Mouse (Mus musculus) limb, embryonic 11.5 days (tissue): ENCODE data around the gene Slfn5. TPM values are rescaled to one million over a fixed set of nuclear protein-coding genes. Genes with fewer than 3 reads are reported as not detected.

Experiments used
- ATAC-seq: fragments of 200-750 bp; cut with Nextera tagmentation; 2 replicates; pipeline ENCODE4 v1.8.0; 2017; ENCODE audit warnings: low read depth; ENCODE audit not compliant: insufficient number of reproducible peaks, low FRiP score, low TSS enrichment
- DNase-seq: peaks from one replicate; pipeline ENCODE4 v3.0.0-alpha.2; 2015; ENCODE audit warnings: low spot score
- H3K27ac ChIP-seq: fragments of 300-500 bp; sonication (generic); replicated peaks from 2 replicates; pipeline ENCODE4 v1.5.1; 2014; ENCODE audit warnings: low read depth, mild to moderate bottlenecking, low read length
- H3K27me3 ChIP-seq: fragments of 300-500 bp; sonication (generic); 2 replicates; pipeline ENCODE4 v1.6.1; 2014; ENCODE audit warnings: mild to moderate bottlenecking, low read length, mixed read lengths; ENCODE audit not compliant: control insufficient read depth, insufficient read depth
- H3K36me3 ChIP-seq: fragments of 300-500 bp; sonication (generic); 2 replicates; pipeline ENCODE4 v1.6.1; 2014; ENCODE audit warnings: mild to moderate bottlenecking, low read length, moderate library complexity, mixed read lengths; ENCODE audit not compliant: control insufficient read depth, insufficient read depth
- H3K4me1 ChIP-seq: fragments of 300-500 bp; sonication (generic); 2 replicates; pipeline ENCODE4 v1.6.1; 2014; ENCODE audit warnings: low read length, mixed read lengths; ENCODE audit not compliant: control insufficient read depth, insufficient read depth
- H3K4me2 ChIP-seq: fragments of 300-500 bp; sonication (generic); 2 replicates; pipeline ENCODE4 v1.6.1; 2014; ENCODE audit warnings: low read depth, mild to moderate bottlenecking, moderate library complexity; ENCODE audit not compliant: severe bottlenecking
- H3K4me3 ChIP-seq: fragments of 300-500 bp; sonication (generic); 2 replicates; pipeline ENCODE4 v1.5.1; 2014; ENCODE audit warnings: low read depth, low read length
- H3K9ac ChIP-seq: fragments of 300-500 bp; sonication (generic); 2 replicates; pipeline ENCODE4 v1.6.1; 2014; ENCODE audit warnings: mild to moderate bottlenecking, low read length
- H3K9me3 ChIP-seq: fragments of 300-500 bp; sonication (generic); 2 replicates; pipeline ENCODE4 v1.6.1; 2016; ENCODE audit warnings: low read length; ENCODE audit not compliant: control insufficient read depth
- WGBS: fragments of 180-500 bp; shearing (Covaris S2); extraction: QIAGEN DNeasy Blood & Tissue Kit; methylation state at CpG from one replicate; pipeline ENCODE4 v1.1.7; 2014; 5-methylcytosine and 5-hydroxymethylcytosine counted together
- polyA plus RNA-seq: library from polyadenylated mRNA; unstranded; fragments of >200 nt; fragmentation: Nextera tagmentation; extraction: Ambion mirVana; gene quantifications from 2 replicates; pipeline ENCODE4 v1.2.1, GENCODE M21; 2014

The Slfn5 gene
- polyA plus RNA-seq, 1 experiment from 2014 or later = 0.55 TPM

DNA sequence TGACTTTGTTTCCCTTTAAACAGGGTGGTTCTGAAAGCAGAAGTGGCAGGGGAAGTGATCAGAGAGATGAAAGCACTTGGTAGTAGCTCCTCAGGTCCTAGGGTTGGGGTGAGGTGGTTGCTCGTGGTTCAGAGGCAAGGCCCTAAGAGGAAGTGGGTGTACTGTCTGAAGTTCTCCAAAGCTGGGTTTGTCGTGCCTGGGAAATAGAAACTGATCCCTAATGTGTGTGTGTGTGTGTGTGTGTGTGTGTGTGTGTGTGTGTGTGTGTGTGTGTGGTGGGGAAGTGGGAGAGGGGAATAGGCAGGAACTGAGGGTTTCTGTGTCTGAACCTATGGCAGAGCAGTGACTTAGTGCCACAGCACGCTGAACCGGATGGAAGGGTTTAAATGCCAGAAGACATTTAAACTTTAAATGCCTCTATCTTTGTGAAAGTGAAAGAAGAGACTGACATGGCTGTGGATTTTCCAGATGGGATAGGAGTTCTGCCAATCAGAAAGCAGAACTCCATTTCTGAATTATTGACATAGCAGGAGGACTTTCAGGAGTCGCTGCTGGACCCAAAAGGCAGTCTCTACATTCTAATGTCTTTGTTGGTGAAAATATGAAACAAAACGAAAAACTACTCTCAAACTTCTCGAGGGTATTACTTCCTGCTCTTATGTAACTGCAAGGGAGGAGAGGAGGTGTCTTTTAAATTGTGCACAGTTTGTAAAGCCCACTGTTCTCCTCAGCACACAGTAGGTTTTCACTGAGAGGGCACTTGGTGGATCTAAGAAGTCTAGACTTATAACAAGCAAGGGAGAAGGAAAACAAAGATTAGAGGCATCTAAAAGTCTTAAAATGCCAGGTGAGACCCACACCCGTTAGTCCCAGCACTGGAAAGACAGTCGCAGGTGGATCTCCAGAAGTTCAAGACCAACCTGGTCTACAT is 1.7 kb downstream of the Slfn5 start:
- H3K4me3 ChIP-seq = no peak overlapping the region
- no peak overlapping the region for H3K27ac ChIP-seq
- H3K9ac ChIP-seq = no peak overlapping the region
- H3K4me1 ChIP-seq = no peaks in the 10 kb centered on the region
- no peaks in the 10 kb centered on the region for H3K36me3 ChIP-seq
- WGBS = 67% methylated on average over 9 of the region's 9 CpGs
- no peaks in the 10 kb centered on the region for H3K9me3 ChIP-seq
- ATAC-seq (no peak), DNase-seq (no peak)
- H3K27me3 ChIP-seq = peaks cover 31% of the 10 kb centered on the region
- H3K4me2 ChIP-seq = no peak overlapping the region

DNA sequence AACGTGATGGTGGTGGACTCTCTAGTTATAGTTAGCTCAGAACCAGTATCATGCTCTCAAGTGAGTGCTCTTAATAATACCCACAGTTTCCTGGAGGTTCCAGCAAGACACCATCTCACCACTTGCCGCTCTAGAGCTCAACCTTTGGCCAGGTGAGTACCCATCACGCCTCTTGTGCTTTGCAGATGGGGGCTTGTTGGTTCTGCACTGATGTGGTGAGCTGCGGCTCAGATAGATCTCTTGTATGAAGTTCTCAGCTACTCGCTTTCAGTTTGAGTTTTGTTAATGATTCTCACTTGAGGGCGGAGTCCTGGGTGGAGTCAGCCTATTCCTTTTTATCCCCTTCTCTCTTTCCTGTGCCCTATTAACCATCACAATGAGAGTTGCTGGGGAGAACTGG is 3.5 kb downstream of the Slfn5 start:
- Histone ChIP-seq H3K4me3 (no peak overlapping the region), H3K9ac (no peak overlapping the region), H3K4me2 (no peak overlapping the region), H3K9me3 (no peaks in the 10 kb centered on the region), H3K27ac (no peak overlapping the region), H3K36me3 (no peaks in the 10 kb centered on the region), H3K4me1 (no peaks in the 10 kb centered on the region), H3K27me3 (peaks cover 28% of the 10 kb centered on the region)
- DNase-seq (no peak), ATAC-seq (no peak)
- WGBS = 78% methylated on average over 6 of the region's 6 CpGs

DNA sequence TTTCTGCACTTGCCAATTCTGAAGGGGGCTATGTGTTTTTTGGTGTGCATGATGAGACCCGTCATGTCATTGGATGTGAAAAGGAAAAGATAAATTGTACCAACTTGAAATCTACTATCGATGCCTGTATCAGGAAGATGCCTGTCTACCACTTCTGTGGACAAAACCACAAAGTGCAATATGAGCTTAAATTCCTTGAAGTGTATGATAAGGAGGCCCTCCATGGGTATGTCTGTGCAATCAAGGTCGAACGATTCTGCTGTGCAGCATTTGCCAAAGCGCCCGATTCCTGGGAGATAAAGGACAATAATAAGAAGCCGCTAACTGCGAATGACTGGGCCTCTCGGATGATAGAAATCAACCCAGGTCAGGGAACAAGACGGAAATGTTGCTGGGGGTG is 5.8 kb downstream of the Slfn5 start:
- no peaks in the 10 kb centered on the region for H3K9me3 ChIP-seq
- no peaks in the 10 kb centered on the region for H3K4me1 ChIP-seq
- DNase-seq = no peak
- H3K9ac ChIP-seq = no peak overlapping the region
- no peak overlapping the region for H3K4me2 ChIP-seq
- ATAC-seq = no peak
- WGBS = 85% methylated on average over 10 of the region's 10 CpGs
- H3K27me3 ChIP-seq = peaks cover 15% of the 10 kb centered on the region
- H3K36me3 ChIP-seq = no peaks in the 10 kb centered on the region
- H3K4me3 ChIP-seq = no peak overlapping the region
- no peak overlapping the region for H3K27ac ChIP-seq

DNA sequence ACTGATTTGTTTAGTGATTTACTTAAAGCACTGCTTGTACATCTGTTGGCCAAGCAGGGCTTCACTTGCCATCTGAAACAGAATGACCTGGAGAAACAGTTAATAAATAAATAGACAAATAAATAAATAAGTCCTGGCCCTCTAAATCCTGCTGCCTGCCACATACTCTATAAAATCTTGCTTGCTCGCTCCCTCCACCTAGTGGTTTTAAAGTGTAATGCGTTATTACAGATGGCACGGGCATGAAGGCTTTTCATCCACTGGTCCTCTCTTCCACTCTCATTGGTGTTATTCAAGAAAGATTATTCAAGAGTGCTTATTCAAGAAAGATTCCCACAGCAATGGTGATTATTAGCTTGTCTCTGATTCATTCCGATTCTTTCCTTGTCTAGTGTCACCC is 8.5 kb downstream of the Slfn5 start:
- DNase-seq = peak; percentile 35
- no peak overlapping the region for H3K9ac ChIP-seq

DNA sequence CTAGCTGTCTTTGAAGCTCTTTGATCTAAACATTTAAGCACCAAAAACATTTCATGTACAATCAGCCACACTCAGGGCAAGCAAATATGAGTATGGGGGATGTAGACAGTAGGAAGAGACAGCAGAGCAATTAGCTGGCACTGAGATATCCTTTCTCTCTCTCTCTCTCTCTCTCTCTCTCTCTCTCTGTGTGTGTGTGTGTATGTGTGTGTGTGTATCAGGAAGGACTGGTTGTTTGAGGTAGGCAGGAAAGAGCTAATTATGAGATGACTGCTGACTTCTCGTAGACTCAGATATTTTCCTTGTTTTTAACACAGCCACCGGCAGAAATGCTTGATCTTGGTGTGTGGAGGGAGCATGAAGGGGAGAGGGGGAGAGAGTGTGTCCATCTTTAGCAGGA is 10.6 kb downstream of the Slfn5 start:
- 77% methylated on average over 2 of the region's 2 CpGs for WGBS
- Histone ChIP-seq H3K27ac (no peak overlapping the region), H3K4me2 (no peak overlapping the region), H3K27me3 (no peaks in the 10 kb centered on the region), H3K9me3 (no peaks in the 10 kb centered on the region), H3K9ac (no peak overlapping the region), H3K4me3 (no peak overlapping the region), H3K4me1 (no peaks in the 10 kb centered on the region), H3K36me3 (no peaks in the 10 kb centered on the region)
- no peak for ATAC-seq
- DNase-seq = no peak

More for the DNA sequence above, 8.5 kb downstream of the Slfn5 start:
- 21% methylated on average over 4 of the region's 4 CpGs for WGBS
- Histone ChIP-seq H3K4me1 (no peaks in the 10 kb centered on the region), H3K4me2 (no peak overlapping the region), H3K9me3 (no peaks in the 10 kb centered on the region), H3K27ac (no peak overlapping the region), H3K4me3 (no peak overlapping the region), H3K27me3 (no peaks in the 10 kb centered on the region), H3K36me3 (no peaks in the 10 kb centered on the region)
- no peak for ATAC-seq

DNA sequence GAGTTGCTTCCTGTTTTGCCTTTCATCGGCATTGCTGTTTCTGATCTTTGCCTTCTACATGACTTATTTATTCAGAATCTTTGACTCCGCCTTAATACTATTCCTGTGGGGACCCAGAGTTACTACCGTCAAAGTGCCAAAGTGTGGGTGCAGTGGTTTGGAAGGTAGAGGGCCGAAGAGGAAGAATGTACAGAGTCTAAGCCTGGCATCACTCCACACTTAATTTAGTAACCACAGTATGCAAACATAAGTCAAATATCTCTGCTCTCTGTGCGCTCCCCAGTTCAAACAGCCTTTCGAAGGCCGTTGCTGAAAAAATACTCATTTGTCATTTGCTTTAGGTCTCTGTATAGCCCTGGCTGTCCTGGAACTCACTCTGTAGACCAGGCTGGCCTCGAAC is 11.1 kb downstream of the Slfn5 start:
- no peak overlapping the region for H3K9ac ChIP-seq
- WGBS = 91% methylated on average over 8 of the region's 8 CpGs
- H3K4me1 ChIP-seq = no peaks in the 10 kb centered on the region
- no peak for DNase-seq
- no peak overlapping the region for H3K27ac ChIP-seq
- H3K36me3 ChIP-seq = no peaks in the 10 kb centered on the region
- H3K4me2 ChIP-seq = no peak overlapping the region
- H3K4me3 ChIP-seq = no peak overlapping the region
- ATAC-seq = no peak
- H3K27me3 ChIP-seq = no peaks in the 10 kb centered on the region
- H3K9me3 ChIP-seq = no peaks in the 10 kb centered on the region

DNA sequence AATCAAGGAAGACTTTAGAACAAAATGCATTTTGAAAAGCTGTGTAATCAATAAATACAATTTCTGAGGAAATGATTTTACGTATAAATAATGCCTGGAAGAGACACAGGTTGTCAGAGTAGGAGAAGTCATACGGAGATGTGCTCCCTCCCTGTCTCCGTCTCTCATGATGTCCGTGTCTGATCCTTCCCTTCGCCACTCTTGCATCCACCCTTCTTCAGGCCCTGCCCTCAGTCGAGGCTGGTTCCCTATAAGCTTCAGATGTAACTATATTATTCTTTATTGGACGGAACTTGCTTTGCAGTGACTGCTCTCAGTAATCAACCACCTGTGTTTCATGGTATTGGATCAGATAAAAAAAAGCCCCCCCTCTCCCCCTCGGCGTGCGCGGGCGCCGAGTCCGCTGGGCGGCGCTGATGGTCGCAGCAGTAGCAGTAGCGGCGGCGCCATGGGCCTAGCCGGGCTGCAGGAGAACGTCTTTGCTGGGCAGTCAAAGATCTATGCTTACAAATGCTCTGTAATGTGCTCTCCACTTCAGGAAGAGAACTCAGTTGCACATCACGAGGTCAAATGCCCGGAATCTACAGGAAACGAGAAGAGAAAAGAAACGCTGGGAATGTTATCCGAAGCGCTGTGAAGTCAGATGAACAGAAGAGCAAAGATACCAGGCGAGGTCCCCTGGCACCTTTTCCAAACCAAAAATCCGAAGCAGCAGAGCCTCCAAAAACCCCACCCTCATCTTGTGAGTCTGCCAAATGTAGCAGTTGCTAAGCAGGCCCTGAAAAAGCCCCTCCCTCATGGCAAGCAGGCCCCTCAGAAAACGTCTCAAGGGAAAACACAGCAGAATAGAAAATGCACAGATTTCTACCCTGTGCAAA is 19.8 kb downstream of the Slfn5 start:
- no peaks in the 10 kb centered on the region for H3K4me1 ChIP-seq
- ATAC-seq = no peak
- peak; percentile 76 for DNase-seq
- H3K9me3 ChIP-seq = no peaks in the 10 kb centered on the region
- no peaks in the 10 kb centered on the region for H3K36me3 ChIP-seq
- 13% methylated on average over 31 of the region's 31 CpGs for WGBS
- peak overlapping the region; percentile 33; the same call in 1 of the 2 replicates for H3K4me2 ChIP-seq
- H3K27ac ChIP-seq = no peak overlapping the region
- H3K9ac ChIP-seq = no peak overlapping the region
- peak overlapping the region; percentile 2; the same call in 1 of the 2 replicates for H3K4me3 ChIP-seq
- H3K27me3 ChIP-seq = no peaks in the 10 kb centered on the region

DNA sequence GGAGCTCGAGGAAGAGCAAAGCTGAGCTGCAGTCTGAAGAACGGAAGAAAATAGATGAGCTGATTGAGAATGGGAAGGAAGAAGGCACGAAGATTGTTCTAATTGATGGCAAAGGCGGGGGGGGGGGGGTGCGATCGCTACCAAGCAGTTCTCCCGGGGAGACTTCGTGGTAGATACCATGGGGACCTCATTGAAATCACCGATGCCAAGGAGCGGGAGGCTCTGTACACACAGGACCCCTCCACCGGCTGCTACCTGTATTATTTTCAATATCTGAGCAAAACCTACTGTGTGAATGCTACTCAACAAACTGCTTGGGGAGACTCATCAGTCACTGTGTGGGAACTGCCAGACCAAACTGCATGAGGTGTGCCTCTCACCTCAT is 20.4 kb downstream of the Slfn5 start:
- no peak overlapping the region for H3K27ac ChIP-seq

More for the DNA sequence above, 20.4 kb downstream of the Slfn5 start:
- DNase-seq (no peak), ATAC-seq (no peak)
- Histone ChIP-seq H3K9me3 (no peaks in the 10 kb centered on the region), H3K4me1 (no peaks in the 10 kb centered on the region), H3K36me3 (no peaks in the 10 kb centered on the region), H3K27me3 (no peaks in the 10 kb centered on the region), H3K4me2 (no peak overlapping the region), H3K4me3 (no peak overlapping the region), H3K9ac (no peak overlapping the region)
- WGBS = 76% methylated on average over 11 of the region's 11 CpGs
